Mouse (Mus musculus): Measurements from ENCODE around the gene Kif7.

The Kif7 gene

DNA sequence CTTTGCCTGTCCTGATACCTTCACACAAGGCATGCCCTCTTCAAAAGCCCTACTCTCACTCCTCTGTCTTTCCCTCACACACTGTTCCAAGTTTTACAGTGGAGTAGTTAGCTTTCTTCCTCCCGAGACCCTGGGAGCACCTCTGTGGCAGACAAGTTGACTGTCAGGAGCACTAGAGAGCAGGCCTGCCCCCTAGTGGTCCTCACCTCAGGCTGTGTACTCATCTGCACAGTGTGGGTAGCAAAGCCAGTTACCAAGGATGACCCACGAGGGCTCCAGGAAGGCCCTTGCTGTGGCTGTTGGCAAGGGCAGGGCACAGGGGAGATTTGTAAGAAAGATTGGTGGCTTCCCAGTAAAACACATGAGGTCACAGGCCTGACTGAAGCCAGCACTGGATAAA is 11.6 kb upstream of the Kif7 start:
- DNase-seq (ENCODE audit: inconsistent age in 2 of 2, low spot score in 1 of 2): peak; percentile 59 to 81

DNA sequence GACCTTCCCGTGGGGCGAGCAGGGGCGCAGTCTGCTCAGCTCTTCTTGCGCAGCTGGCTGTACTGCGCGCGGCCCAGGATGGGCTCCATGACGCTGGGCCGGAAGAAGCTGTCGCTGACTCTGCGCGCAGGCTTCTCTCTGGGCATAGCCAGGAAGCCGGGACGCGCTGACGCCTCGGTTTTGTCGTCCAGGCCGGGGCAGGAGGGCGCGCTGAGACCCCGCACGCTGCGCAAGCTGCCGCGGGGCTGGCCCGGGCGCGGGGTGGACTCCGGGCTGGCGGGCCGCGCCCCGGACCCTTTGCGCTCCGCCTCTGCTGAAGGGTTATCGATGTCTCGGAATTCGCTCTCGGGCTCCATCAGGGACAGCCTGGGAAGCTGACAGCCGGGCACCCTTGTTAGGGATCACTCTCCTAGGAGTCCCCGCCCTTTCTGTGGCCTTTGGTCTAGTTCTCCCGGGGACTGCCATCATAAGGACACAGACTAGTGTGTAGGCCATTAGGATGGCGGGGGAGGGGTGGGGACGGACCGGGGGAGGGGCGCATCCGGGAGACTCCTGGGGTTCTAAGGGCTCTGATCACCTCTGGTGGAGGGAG is 6.0 kb upstream of the Kif7 start:
- peak; percentile 74 to 90 for DNase-seq (ENCODE audit: inconsistent age in 2 of 2, low spot score in 1 of 2)

DNA sequence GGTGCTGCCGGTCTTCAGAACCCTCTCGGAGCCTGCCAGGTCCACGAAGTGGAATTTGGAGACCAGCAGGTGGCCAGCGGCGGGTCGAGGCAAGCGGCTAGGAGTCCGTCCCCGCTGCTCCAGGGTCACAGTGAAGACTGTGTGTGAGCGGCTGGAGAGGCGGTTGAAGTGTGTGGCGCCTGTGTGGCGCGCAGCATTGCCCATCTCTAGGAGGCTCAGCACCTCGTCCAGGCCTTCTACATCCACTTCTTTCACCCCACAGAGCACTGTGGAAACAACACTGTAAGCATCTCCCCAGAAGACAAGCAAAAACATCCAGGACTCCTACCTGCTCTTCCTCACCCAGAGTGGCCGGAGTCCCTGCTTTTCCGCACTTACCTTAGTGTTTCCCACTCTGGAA is 4.7 kb downstream of the Kif7 start:
- DNase-seq (ENCODE audit: inconsistent age in 2 of 2, low spot score in 1 of 2): peak in 1 of 2 experiments; percentile 23

GRCm38 (mm10) chr7:79710130-79710607 is 5.4 kb downstream of the Kif7 start:
- DNase-seq (ENCODE audit: inconsistent age in 2 of 2, low spot score in 1 of 2): peak in 1 of 2 experiments; percentile 56

GRCm38 (mm10) chr7:79705210-79705609 is 10.3 kb downstream of the Kif7 start:
- DNase-seq (ENCODE audit: inconsistent age in 2 of 2, low spot score in 1 of 2): no peak

- DNase-seq (ENCODE audit: inconsistent age in 2 of 2, low spot score in 1 of 2): no peak
Observed at GRCm38 (mm10) chr7:79702755-79703154, 12.8 kb downstream of the Kif7 start.

DNA sequence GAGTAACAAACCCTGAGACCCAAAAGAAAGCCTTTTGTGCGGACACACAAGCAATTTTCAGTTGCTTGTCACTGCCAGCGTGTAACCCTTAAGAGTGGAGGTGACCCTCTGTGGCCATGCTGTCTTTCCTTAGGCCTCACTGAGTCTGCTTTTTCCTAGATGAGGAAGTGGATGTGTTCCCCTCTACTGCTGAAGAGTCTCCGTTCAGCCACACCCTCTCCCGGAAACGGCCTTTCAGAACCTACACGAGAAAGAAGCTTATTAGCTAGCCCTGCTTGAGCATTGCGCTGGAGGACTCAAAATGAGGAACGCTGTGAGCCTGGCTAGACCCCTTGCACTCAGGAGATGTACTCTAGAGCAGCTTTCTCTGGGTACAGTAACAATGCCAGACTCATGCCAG is 19.0 kb downstream of the Kif7 start:
- DNase-seq (ENCODE audit: inconsistent age in 2 of 2, low spot score in 1 of 2): no peak

- no peak for DNase-seq (ENCODE audit: inconsistent age in 2 of 2, low spot score in 1 of 2)
Observed at GRCm38 (mm10) chr7:79680231-79680630, 35.3 kb downstream of the Kif7 start.

GRCm38 (mm10) chr7:79679186-79679585 is 36.3 kb downstream of the Kif7 start:
- peak in 1 of 2 experiments; percentile 45 for DNase-seq (ENCODE audit: inconsistent age in 2 of 2, low spot score in 1 of 2)

GRCm38 (mm10) chr7:79670900-79671604 is 44.5 kb downstream of the Kif7 start:
- no peak for DNase-seq (ENCODE audit: inconsistent age in 2 of 2, low spot score in 1 of 2)

- DNase-seq (ENCODE audit: inconsistent age in 2 of 2, low spot score in 1 of 2): no peak
Observed at GRCm38 (mm10) chr7:79666690-79667089, 48.8 kb downstream of the Kif7 start.

DNA sequence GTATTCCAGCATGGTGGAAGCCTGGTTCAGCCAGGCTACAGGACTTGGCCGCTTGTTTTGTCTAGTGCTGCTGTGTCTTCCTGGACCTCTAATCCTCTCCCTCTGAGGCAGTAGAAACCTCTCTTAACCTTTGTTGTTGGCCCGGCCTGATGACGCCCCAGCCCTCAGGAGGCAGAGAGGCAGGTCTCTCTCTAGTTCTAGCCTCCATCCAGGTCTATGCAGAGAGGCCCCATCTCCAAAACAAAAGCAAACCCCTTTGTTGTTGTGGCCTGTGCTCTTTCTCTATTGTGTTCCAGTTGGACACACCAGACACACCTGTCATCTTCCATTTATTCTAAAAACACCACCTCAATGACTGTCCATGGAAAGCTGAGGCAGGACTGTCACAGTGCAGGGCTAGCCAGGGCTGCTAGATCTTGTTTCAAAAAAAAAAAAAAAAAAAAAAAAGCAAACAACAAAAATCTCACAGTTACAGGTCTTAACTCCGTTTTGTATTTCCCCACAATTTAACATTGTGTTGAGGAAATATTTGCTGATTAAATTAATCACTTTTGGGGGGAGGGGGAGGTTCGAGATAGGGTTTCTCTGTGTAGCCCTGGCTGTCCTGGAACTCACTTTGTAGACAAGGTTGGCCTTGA is 54.1 kb downstream of the Kif7 start:
- no peak for DNase-seq (ENCODE audit: inconsistent age in 2 of 2, low spot score in 1 of 2)

GRCm38 (mm10) chr7:79660291-79661150 is 55.0 kb downstream of the Kif7 start:
- peak in 1 of 2 experiments; percentile 30 for DNase-seq (ENCODE audit: inconsistent age in 2 of 2, low spot score in 1 of 2)

DNA sequence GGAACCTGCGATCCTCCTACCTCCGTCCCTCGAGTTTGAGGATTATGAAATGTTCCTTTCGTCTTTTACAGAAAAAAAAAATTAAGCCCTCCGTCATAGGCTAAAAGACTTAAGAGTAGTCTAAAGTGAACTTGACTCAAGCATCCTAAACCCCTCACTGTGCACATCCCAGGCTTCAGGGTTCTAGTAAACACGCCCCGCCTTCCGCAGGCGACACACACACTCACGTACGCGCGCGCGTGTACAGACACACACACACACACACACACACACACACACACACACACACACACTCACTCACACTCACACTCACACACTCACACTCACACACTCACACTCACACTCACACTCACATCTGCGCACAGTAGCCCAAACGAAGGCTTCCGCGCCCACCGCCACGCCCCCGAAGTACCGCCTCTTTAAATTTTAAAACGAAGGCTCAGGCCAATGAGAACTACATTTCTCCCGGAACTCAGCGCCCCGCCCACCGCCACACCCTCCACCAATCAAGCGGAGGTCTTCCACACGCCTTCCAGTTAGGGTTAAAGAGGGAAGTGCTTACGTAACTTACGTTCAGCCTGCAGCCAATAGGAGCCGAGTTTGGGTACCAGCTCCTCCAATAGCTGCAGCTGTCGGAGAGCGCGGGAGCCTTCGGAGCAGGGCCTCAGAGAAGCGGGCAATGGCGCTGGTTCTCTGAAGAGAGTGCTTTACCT is 55.8 kb downstream of the Kif7 start, which contains the start of gene Ticrr:
Gene Ticrr, plus strand, starts transcription at position 619 of the 713 bp plus-strand sequence.
- DNase-seq (ENCODE audit: inconsistent age in 2 of 2, low spot score in 1 of 2): peak; percentile 96 to 98

DNA sequence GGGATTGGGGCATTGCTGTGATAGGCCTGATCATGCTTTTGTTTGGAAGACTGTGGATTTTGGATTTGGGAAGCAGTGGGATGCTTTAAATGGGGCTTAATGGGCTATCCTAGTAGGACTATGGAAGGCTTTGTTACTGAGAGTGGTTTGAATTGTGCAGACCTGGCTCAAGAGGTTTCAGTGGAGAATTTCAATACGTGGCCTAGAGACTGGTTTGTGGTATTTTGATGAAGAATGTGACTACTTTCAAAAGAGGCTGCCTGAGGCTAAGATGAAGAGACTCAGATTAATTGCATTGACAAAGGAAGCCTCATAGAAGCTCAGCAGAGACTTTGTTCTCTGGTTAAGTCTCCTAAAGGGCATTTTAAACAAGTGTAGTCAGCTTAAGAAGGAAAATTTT is 60.9 kb downstream of the Kif7 start:
- no peak for DNase-seq (ENCODE audit: inconsistent age in 2 of 2, low spot score in 1 of 2)

GRCm38 (mm10) chr7:79654185-79654584 is 61.3 kb downstream of the Kif7 start:
- no peak for DNase-seq (ENCODE audit: inconsistent age in 2 of 2, low spot score in 1 of 2)

DNA sequence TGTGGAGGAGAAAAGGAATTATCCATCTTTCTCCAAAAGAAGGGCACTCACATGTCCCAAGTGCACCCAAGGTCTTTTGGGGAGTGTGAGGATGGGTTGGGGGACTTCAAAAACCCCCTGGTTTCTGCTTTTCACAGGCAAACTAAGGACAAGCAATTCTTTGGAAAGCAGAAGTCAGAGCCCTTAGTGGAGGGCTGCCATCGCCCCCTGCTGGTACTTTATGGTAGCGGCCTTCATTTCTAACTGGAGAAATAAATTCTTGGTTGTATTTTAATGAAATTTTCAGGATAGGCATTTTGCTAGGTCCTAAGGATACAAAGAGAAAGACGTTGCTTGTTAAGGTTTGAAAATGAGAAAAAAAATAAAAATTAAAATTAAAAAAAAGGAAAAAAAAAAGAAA is 66.5 kb downstream of the Kif7 start:
- peak; percentile 45 to 82 for DNase-seq (ENCODE audit: inconsistent age in 2 of 2, low spot score in 1 of 2)

Measured in adrenal gland, adult (tissue).